Mouse (Mus musculus) midbrain, embryonic 14.5 days (tissue): ENCODE data around the gene Glt8d2. TPM values are rescaled to one million over a fixed set of nuclear protein-coding genes. Genes with fewer than 3 reads are reported as not detected.

ENCODE experiments used
- ATAC-seq: fragments of 200-750 bp; cut with Nextera tagmentation; 2 replicates; pipeline ENCODE4 v1.8.0; 2017; ENCODE audit warnings: moderate number of reproducible peaks, moderate library complexity; ENCODE audit not compliant: low FRiP score, low TSS enrichment
- DNase-seq: peaks from one replicate; pipeline ENCODE4 v3.0.0-alpha.2; 2015
- H3K27ac ChIP-seq: fragments of 300-500 bp; sonication (generic); replicated peaks from 2 replicates; pipeline ENCODE4 v1.5.1; 2014; ENCODE audit warnings: mild to moderate bottlenecking, low read depth, low read length, moderate library complexity
- H3K27me3 ChIP-seq: fragments of 300-500 bp; sonication (generic); 2 replicates; pipeline ENCODE4 v1.6.1; 2014; ENCODE audit warnings: low read length, control low read depth, mixed read lengths; ENCODE audit not compliant: control insufficient read depth, insufficient read depth
- H3K36me3 ChIP-seq: fragments of 300-500 bp; sonication (generic); 2 replicates; pipeline ENCODE4 v1.6.1; 2014; ENCODE audit warnings: low read length, control low read depth; ENCODE audit not compliant: control insufficient read depth, insufficient read depth
- H3K4me1 ChIP-seq: fragments of 300-500 bp; sonication (generic); 2 replicates; pipeline ENCODE4 v1.6.1; 2014; ENCODE audit warnings: mild to moderate bottlenecking, antibody characterized with exemption, low read length, control low read depth; ENCODE audit not compliant: control insufficient read depth, insufficient read depth
- H3K4me2 ChIP-seq: fragments of 300-500 bp; sonication (generic); 2 replicates; pipeline ENCODE4 v1.6.1; 2014; ENCODE audit warnings: mild to moderate bottlenecking, low read length, moderate library complexity
- H3K4me3 ChIP-seq: fragments of 300-500 bp; sonication (generic); replicated peaks from 2 replicates; pipeline ENCODE4 v1.5.1; 2014; ENCODE audit warnings: low read depth, low read length
- H3K9ac ChIP-seq: fragments of 300-500 bp; sonication (generic); replicated peaks from 2 replicates; pipeline ENCODE4 v1.6.1; 2014; ENCODE audit warnings: mild to moderate bottlenecking, low read length, moderate library complexity
- H3K9me3 ChIP-seq: fragments of 300-500 bp; sonication (generic); 2 replicates; pipeline ENCODE4 v1.6.1; 2016; ENCODE audit warnings: low read length, control low read depth, mixed read lengths; ENCODE audit not compliant: control insufficient read depth
- WGBS: fragments of 180-500 bp; shearing (Covaris S2); extraction: QIAGEN DNeasy Blood & Tissue Kit; methylation state at CpG from one replicate; pipeline ENCODE4 v1.1.7; 2014; 5-methylcytosine and 5-hydroxymethylcytosine counted together
- polyA plus RNA-seq: library from polyadenylated mRNA; unstranded; fragments of >200 nt; fragmentation: Nextera tagmentation; extraction: Ambion mirVana; gene quantifications from 2 replicates; pipeline ENCODE4 v1.2.1, GENCODE M21; 2014

Glt8d2 gene
- polyA plus RNA-seq, 1 experiment from 2014 or later, result 1.3 TPM

- ATAC-seq (no peak), DNase-seq (no peak)
- Histone ChIP-seq H3K36me3 (peaks cover 25% of the 10 kb centered on the region), H3K4me3 (no peak overlapping the region), H3K9ac (no peak overlapping the region), H3K4me1 (no peaks in the 10 kb centered on the region), H3K27me3 (no peaks in the 10 kb centered on the region), H3K4me2 (no peak overlapping the region), H3K27ac (no peak overlapping the region), H3K9me3 (no peaks in the 10 kb centered on the region)
- WGBS, result 87% methylated on average over 3 of the region's 3 CpGs
Measured at GRCm38 (mm10) chr10:82654581-82654980, 35.9 kb downstream of the Glt8d2 start.

- peaks cover 30% of the 10 kb centered on the region for H3K36me3 ChIP-seq
- no peaks in the 10 kb centered on the region for H3K27me3 ChIP-seq
- no peak overlapping the region for H3K4me3 ChIP-seq
- no peaks in the 10 kb centered on the region for H3K4me1 ChIP-seq
- ATAC-seq, result no peak
- no peak for DNase-seq
- WGBS, result 78% methylated on average over 5 of the region's 5 CpGs
- H3K9me3 ChIP-seq, result no peaks in the 10 kb centered on the region
- no peak overlapping the region for H3K27ac ChIP-seq
- H3K4me2 ChIP-seq, result no peak overlapping the region
- H3K9ac ChIP-seq, result no peak overlapping the region
Measured at GRCm38 (mm10) chr10:82652625-82653024, 37.8 kb downstream of the Glt8d2 start.

GRCm38 (mm10) chr10:82651221-82651620, 39.2 kb downstream of the Glt8d2 start:
- Histone ChIP-seq H3K9ac (no peak overlapping the region), H3K4me3 (no peak overlapping the region), H3K9me3 (no peaks in the 10 kb centered on the region), H3K4me2 (no peak overlapping the region), H3K27me3 (no peaks in the 10 kb centered on the region), H3K27ac (no peak overlapping the region), H3K4me1 (no peaks in the 10 kb centered on the region), H3K36me3 (peaks cover 42% of the 10 kb centered on the region)
- 94% methylated on average over 5 of the region's 5 CpGs for WGBS
- DNase-seq (no peak), ATAC-seq (no peak)

- H3K9me3 ChIP-seq, result no peaks in the 10 kb centered on the region
- 97% methylated on average over 17 of the region's 17 CpGs for WGBS
- no peaks in the 10 kb centered on the region for H3K27me3 ChIP-seq
- no peak overlapping the region for H3K4me2 ChIP-seq
- no peak for DNase-seq
- H3K4me3 ChIP-seq, result no peak overlapping the region
- peaks cover 75% of the 10 kb centered on the region for H3K36me3 ChIP-seq
- no peak overlapping the region for H3K9ac ChIP-seq
- no peaks in the 10 kb centered on the region for H3K4me1 ChIP-seq
- no peak overlapping the region for H3K27ac ChIP-seq
- ATAC-seq, result no peak
Measured at GRCm38 (mm10) chr10:82647205-82647811, 43.1 kb downstream of the Glt8d2 start.

- Histone ChIP-seq H3K27ac (no peak overlapping the region), H3K36me3 (peaks cover 74% of the 10 kb centered on the region), H3K9ac (no peak overlapping the region), H3K9me3 (no peaks in the 10 kb centered on the region), H3K4me2 (no peak overlapping the region), H3K4me1 (no peaks in the 10 kb centered on the region), H3K27me3 (no peaks in the 10 kb centered on the region), H3K4me3 (no peak overlapping the region)
- ATAC-seq, result no peak
- WGBS, result 96% methylated on average over 8 of the region's 8 CpGs
- no peak for DNase-seq
Measured at GRCm38 (mm10) chr10:82646083-82646482, 44.4 kb downstream of the Glt8d2 start.

GRCm38 (mm10) chr10:82641481-82641880, 49.0 kb downstream of the Glt8d2 start:
- no peak overlapping the region for H3K4me3 ChIP-seq
- ATAC-seq (no peak), DNase-seq (no peak)
- H3K4me2 ChIP-seq, result no peak overlapping the region
- H3K27ac ChIP-seq, result no peak overlapping the region
- no peak overlapping the region for H3K9ac ChIP-seq
- H3K9me3 ChIP-seq, result no peaks in the 10 kb centered on the region
- no peaks in the 10 kb centered on the region for H3K27me3 ChIP-seq
- H3K4me1 ChIP-seq, result no peaks in the 10 kb centered on the region
- WGBS, result 91% methylated on average over 9 of the region's 9 CpGs
- H3K36me3 ChIP-seq, result peaks cover 89% of the 10 kb centered on the region

- H3K36me3 ChIP-seq, result peaks cover 67% of the 10 kb centered on the region
- 92% methylated on average over 8 of the region's 8 CpGs for WGBS
Measured at GRCm38 (mm10) chr10:82639032-82639698, 51.3 kb downstream of the Glt8d2 start.

GRCm38 (mm10) chr10:82636321-82636720, 54.1 kb downstream of the Glt8d2 start:
- no peaks in the 10 kb centered on the region for H3K27me3 ChIP-seq
- peaks cover 47% of the 10 kb centered on the region for H3K36me3 ChIP-seq
- ATAC-seq (no peak), DNase-seq (no peak)
- H3K27ac ChIP-seq, result no peak overlapping the region
- H3K4me3 ChIP-seq, result no peak overlapping the region
- no peak overlapping the region for H3K4me2 ChIP-seq
- H3K9ac ChIP-seq, result no peak overlapping the region
- WGBS, result 98% methylated on average over 3 of the region's 3 CpGs
- H3K4me1 ChIP-seq, result peaks cover 5% of the 10 kb centered on the region
- no peaks in the 10 kb centered on the region for H3K9me3 ChIP-seq

More at GRCm38 (mm10) chr10:82639032-82639698, 51.3 kb downstream of the Glt8d2 start:
- Histone ChIP-seq H3K27ac (no peak overlapping the region), H3K4me3 (no peak overlapping the region), H3K27me3 (no peaks in the 10 kb centered on the region), H3K4me2 (no peak overlapping the region), H3K4me1 (no peaks in the 10 kb centered on the region), H3K9me3 (no peaks in the 10 kb centered on the region), H3K9ac (no peak overlapping the region)
- ATAC-seq (no peak), DNase-seq (no peak)

GRCm38 (mm10) chr10:82634348-82634747, 56.1 kb downstream of the Glt8d2 start:
- H3K9ac ChIP-seq, result no peak overlapping the region

More at GRCm38 (mm10) chr10:82634348-82634747, 56.1 kb downstream of the Glt8d2 start:
- ATAC-seq (no peak), DNase-seq (no peak)
- peaks cover 28% of the 10 kb centered on the region for H3K36me3 ChIP-seq
- H3K4me3 ChIP-seq, result no peak overlapping the region
- H3K27me3 ChIP-seq, result no peaks in the 10 kb centered on the region
- H3K27ac ChIP-seq, result no peak overlapping the region
- no peak overlapping the region for H3K4me2 ChIP-seq
- peaks cover 15% of the 10 kb centered on the region for H3K4me1 ChIP-seq
- 95% methylated on average over 7 of the region's 7 CpGs for WGBS
- no peaks in the 10 kb centered on the region for H3K9me3 ChIP-seq
